Mouse (Mus musculus): Measurements from ENCODE around the gene Szrd1.

Gene Szrd1

DNA sequence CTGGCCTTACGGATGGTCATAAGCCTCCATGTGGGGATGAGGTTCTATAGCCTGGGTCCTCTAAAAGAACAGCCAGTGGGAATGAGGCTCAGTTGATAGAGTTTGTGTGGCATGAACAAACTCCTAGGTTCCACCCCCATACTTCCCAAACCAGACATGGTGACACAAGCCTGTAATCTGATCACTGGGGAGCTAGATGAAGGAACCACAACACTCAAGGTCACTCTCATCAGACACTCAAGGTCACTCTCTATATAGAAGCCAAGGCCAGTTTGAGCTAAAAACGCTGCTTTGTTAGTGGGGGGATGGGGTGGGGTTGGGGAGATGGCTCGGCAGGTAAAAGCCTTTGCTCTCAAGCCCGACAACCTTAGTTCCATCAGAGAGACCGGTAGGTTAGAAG lies 39.6 kb downstream of the Szrd1 start:
- TF ChIP-seq GATA4 (IDR thresholded peaks at IDR 0.05; ENCODE audit: insufficient replicate concordance, low read length), result no peak

DNA sequence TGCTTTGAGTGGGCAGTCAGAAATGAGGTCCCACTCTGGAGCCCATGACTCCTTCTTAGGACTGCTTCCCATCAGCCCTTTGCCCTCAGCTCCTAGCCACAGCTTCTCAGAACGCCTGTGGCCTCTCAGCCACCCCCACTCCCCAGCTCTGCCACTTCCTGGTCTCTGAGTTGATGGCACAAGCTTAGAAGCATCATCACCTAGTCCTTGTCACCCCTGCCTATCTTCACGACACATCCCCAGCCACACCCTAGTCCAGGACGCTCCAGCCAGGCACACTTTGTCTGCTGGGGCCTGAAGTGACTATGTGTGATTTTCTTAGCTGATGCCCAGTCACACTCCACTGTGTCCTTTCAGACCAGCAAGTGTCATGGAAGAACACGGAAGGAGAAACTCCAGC lies 40.6 kb downstream of the Szrd1 start:
- TF ChIP-seq GATA4 (IDR thresholded peaks at IDR 0.05; ENCODE audit: insufficient replicate concordance, low read length), result no peak

DNA sequence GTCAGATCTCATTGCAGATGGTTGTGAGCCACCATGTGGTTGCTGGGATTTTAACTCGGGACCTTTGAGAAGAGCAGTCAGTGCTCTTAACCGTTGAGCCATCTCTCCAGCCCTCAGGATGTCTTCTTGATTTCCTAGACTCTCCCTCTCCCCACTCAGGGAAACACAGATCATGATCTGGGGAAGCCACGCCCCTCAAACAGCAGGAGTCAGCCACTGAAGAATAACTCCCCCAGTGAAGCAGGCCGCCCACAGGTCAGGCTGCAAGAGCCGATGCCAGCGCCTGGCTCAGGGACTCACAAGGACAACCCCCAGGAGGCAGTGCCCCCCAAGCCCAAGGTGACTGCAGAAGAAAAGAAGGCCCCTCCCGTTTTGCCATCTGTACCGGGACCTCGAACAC lies 42.9 kb downstream of the Szrd1 start:
- TF ChIP-seq GATA4 (IDR thresholded peaks at IDR 0.05; ENCODE audit: insufficient replicate concordance, low read length), result no peak

DNA sequence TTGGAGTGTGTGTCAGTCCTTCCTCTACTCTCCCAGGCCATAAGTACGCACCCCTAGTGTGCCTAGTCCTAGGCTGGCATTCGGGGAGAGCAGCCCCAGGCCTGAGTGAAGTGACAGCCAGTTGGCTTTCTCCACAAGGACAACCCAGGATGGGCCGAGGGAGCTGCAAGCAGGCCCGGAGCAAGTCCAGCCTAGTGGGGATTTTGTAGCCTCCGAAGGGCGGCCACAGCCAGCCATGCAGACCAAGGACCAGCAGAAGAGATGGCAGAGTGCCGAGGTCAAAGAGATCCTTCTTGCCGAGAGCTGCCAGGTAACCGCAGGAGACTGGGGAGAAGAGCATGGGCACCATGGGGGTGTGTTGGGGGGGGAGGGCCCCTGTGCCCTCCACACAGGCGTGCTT lies 44.6 kb downstream of the Szrd1 start:
- TF ChIP-seq GATA4 (IDR thresholded peaks at IDR 0.05; ENCODE audit: insufficient replicate concordance, low read length), result no peak

DNA sequence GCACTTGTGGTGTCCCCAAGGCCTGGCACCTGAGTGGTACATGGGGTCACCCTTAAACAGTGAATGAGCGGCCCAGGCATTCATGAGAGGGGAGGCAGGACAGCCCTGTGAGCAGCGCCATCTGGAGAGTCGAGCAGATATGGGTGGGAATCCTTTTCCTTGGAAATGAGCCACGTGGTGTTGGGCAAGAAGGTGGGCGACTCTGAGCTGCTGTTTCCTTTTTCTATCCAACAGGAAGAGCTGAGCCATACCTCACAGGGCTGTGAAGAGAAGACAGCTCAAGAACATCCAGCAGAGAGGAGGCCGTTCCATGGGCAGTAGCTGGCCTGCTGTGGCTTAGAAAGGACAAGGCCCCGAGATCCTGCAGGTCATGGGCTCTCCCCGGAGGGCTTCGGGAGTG lies 50.9 kb downstream of the Szrd1 start:
- TF ChIP-seq GATA4 (IDR thresholded peaks at IDR 0.05; ENCODE audit: insufficient replicate concordance, low read length), result no peak

DNA sequence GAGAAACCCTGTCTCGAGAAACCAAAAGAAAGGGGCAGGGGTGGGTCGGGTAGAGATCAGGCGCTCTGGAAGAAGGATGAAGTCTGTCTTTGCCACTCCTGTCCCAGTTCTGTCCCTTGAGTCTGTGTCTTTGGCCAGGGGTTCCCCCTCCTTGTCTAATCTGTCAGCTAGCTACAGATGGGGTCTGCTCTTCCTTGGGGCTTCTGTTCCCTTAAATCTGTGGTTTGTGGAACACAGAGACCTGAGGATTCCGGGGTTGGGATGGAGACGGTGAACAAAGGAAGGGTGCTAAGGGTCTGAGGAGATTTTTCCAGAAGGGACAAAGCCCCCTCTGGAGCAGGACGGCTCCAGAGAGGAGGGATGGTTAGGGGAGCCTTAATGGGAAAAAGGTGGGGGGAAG lies 51.5 kb downstream of the Szrd1 start, which contains the start of gene Spata21:
Spata21 (plus strand) TSS at position 301 of the 400 bp plus-strand sequence.
- TF ChIP-seq GATA4 (IDR thresholded peaks at IDR 0.05; ENCODE audit: insufficient replicate concordance, low read length), result no peak

DNA sequence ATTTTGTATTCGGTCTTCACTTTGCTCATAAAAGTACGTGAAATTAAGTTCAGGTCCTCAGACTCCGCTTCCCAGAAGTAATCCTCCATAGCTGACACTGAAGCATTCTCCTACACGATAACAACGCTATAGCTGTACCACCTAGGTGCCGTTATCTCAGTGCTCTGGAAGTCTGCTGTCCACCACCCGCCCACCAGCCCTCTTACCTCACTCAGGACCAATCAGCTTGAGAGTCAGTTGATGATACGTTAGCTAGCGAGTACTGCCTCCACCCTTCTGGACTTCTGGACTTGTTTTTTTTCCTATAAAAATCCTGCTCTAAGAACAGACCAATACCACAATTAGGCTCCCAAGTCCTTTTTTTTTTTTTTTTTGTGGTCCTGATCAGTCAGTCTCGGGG lies 52.7 kb downstream of the Szrd1 start:
- no peak for TF ChIP-seq GATA4 (IDR thresholded peaks at IDR 0.05; ENCODE audit: insufficient replicate concordance, low read length)

DNA sequence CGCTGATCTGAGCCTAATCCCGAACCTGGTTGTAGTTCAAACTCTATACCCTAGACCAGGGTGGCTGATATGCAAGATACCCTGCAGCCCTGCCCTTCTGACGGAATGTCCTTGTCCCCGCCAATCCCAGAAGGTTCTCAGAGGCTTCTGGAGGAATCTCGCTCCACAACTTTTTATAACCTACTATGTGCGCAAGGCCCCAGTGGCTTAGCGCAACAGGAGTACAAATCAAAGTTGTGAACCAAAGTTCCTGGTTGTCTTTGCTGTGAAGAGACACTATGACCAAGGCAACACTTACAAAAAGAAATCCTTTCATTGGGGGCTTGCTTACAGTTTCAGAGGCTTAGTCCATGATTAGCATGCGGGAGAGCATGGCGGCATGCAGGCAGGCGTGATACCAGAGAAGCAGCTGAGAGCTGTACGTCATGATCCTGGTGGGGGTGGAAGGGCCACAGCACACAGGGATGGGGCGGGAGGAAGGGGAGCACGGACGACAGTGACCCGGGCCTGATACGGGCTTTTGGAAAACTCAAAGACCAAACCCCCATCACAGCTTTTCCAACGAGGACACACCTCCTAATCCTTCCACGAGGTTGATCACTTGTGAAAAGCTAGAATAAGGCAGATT lies 61.0 kb downstream of the Szrd1 start:
- TF ChIP-seq GATA4 (IDR thresholded peaks at IDR 0.05; ENCODE audit: insufficient replicate concordance, low read length), result no peak

DNA sequence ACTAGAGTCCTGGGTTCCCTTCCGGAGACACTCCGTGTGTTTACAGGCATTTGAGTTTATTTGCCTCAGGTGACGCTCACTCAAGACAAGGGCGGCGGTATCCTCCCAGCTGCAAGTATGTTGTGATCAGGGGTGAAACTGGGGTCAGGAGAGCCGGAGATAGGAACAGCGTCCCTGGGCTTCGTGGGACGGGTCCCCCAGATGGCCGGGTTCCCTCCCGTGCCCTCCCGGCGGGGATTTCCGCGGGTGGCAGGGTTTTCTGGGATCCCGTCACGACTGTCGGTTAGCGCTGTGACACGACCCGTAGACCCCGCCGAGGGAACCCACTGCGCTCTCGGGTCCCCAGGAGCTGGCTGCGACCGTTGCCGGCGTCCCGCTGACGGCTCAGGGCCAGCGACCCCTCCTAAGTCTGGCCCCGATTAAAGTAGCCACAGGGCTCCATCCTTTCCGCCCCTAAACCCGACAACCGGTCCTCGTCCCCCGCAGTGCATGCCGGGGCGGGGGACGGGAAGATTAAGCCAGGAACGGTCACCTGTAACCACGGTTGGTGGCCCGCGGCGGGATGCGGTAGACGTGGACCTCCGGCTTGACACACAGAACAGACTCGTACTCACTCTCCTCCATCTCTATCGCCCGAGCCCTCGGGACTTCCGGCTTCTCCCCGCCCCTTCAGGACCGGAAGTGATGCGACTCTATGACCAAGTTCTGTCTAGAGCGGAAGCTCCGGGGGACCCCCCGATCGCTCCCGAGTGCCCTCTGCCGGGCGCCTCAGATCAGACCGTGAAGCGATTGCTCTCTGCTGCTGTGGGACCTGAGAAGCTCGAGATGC lies 61.7 kb downstream of the Szrd1 start, which contains the start of gene Necap2:
Necap2 (minus strand) TSS at position 677 of the 829 bp plus-strand sequence.
- TF ChIP-seq GATA4 (IDR thresholded peaks at IDR 0.05; ENCODE audit: insufficient replicate concordance, low read length), result peak; percentile 74; the same call in 1 of the 2 replicates

DNA sequence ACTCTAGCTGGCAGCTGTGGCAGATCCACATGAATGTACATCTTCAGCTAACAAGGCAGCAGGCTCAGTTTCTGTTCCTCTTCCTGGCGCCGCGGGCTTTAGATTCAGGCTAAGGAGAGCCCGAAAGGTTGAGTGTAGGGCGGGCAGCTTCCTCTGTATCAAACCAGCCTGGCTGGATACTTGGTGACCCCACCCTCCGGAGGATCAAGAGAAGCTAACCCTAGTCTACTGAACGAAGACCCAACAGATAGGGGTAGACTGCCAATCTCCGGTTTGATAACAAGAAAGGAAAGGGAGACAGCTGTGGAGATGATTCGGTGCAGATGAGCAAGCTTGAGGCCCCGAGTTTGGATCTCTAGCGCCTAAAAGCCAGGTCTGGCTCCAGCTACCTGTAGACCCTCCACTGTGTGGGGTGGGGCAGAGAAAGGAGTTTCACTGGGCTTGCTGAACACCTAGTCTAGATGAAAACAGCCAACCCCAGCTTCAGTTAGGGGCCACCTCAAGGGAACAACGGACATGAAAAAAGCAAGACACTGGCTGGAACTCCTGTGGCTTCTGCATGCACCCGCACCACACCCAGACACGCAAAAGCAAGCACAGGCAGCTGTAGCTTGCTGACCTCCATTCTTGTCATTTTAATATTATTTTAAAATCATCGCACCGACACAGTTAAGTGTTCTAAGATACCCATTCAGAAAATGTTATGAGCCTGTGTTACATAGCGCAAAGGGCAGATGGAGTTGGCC lies 62.6 kb downstream of the Szrd1 start:
- TF ChIP-seq GATA4 (IDR thresholded peaks at IDR 0.05; ENCODE audit: insufficient replicate concordance, low read length), result no peak; the same call in 1 of the 2 replicates

DNA sequence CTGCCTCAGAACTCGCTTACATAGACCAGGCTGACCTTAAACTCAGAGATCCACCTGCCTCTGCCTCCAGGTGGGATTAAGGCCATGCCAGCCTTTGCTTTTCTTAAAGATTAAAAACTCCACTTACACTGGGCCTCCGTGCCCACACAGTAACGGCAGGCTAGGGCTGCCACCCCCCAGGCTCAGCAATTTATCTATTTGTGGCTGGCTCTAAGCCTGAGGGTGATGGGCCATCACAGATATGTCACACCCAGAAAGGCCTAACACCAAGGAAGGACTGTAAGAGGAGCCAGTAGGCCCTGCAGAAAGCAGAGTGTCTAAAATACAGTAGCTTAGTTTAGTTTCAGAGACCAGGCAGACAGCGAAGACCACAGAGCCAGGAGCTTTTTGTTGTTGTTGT lies 65.5 kb downstream of the Szrd1 start:
- TF ChIP-seq GATA4 (IDR thresholded peaks at IDR 0.05; ENCODE audit: insufficient replicate concordance, low read length), result no peak

DNA sequence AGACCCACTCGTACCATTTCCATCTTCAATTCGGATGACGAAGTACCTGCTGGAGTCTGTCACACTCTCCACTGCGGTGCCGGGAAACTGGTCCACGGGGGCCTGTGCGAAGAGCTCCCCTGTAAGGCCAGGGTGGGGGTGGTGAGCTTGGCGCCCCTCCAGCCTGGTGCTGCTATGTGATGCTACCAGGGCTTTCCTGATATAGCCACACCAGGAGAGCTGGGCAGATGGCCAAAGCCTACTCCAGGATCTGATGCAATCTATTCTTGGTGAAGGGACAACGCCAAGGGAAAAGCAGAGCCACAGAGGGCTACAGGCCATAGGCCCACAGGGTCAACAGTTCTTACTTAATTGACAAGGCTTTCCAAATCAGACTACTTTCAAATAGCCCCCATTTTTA lies 65.9 kb downstream of the Szrd1 start:
- TF ChIP-seq GATA4 (IDR thresholded peaks at IDR 0.05; ENCODE audit: insufficient replicate concordance, low read length), result no peak

DNA sequence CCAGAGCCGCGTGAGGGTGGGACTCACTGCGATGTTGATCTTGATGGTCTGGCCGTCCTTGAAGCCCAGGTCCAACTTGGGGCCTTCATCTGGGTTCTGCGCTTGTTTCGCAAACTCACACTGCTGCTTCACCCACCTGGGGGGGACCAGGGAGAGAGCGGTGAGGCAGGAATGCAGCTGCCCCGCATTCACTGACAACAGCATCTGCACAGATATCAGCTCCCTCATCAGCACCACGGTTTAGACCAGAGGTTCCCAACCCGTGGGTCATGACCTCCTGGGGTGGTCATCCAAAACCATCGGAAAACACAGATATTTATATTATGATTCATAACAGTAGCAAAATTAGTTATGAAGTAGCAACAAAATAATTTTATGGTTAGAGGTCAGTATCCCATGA lies 67.1 kb downstream of the Szrd1 start:
- no peak for TF ChIP-seq GATA4 (IDR thresholded peaks at IDR 0.05; ENCODE audit: insufficient replicate concordance, low read length)

DNA sequence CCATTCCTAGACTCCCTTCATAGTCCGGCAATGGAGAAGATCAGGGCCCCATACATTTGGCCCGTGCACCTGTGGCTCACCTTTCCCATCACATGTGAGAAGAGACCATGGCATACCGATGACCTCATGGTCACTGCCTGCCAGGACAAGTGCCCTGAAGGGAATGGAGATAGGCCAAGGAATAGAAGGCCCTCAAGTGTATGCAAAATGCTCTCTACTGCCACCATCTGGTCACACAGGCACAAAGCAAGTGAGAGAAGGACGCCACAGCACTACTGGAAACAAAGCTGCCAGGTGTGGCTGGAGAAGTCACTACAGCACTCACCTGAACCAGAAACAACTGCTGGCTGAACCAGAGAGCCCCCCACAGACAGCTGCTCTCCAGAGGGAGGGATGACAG lies 69.8 kb downstream of the Szrd1 start:
- no peak for TF ChIP-seq GATA4 (IDR thresholded peaks at IDR 0.05; ENCODE audit: insufficient replicate concordance, low read length)

DNA sequence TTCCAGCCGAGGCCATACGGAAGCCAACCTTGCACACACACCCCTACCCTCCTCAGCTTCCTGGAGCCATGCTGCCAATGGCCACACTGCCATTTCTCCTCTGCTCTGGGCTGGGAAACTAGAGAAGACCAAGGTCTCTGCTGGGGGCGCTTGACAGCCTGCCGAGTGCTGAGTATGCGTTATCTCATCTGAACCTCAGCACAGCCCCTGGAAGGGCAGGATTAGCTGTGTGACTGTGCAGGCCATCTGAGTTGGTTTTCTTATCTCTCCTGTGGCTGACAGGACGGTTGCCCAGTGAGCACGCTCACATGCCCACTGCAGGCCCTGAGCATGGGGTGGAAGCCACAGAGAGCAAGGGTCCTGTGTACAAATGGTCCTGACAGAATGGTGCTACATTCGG lies 70.9 kb downstream of the Szrd1 start:
- TF ChIP-seq GATA4 (IDR thresholded peaks at IDR 0.05; ENCODE audit: insufficient replicate concordance, low read length), result no peak
